Mouse (Mus musculus) E14TG2a.4 (cell line): ENCODE measurements around the gene Itpr2.

Experiments used
- CTCF ChIP-seq: conservative IDR thresholded peaks from 2 replicates; pipeline ENCODE4 v1.5.1; 2014; ENCODE audit warnings: low read length
- NANOG ChIP-seq: IDR thresholded peaks from 2 replicates; pipeline ENCODE4 v1.6.1; 2014; ENCODE audit warnings: borderline replicate concordance, low read length, mixed read lengths
- POU5F1 ChIP-seq: IDR thresholded peaks from 2 replicates; pipeline ENCODE4 v1.6.1; 2014; ENCODE audit warnings: low read length, borderline replicate concordance

GRCm38 (mm10) chr6:146212339-146212738 lies 289.7 kb downstream of the Itpr2 start:
- TF ChIP-seq CTCF (no peak), POU5F1 (no peak), NANOG (no peak)
